Mouse (Mus musculus) lung, postnatal 36 days (tissue): ENCODE results near the gene Fkbp5.

ENCODE experiments used
- DNase-seq: peaks from one replicate; pipeline ENCODE4 v3.0.0; 2022; ENCODE audit warnings: mixed read lengths

Gene Fkbp5

GRCm38 (mm10) chr17:28369056-28369455, 148.3 kb downstream of the Fkbp5 start:
- no peak for DNase-seq

- peak; percentile 94 for DNase-seq
These were observed 148.9 kb downstream of the Fkbp5 start for GRCm38 (mm10) chr17:28368449-28368848.

GRCm38 (mm10) chr17:28365122-28365521, 152.2 kb downstream of the Fkbp5 start, which contains the start of gene Tulp1:
Gene Tulp1 (minus strand): TSS chr17:28365222.
- no peak for DNase-seq

- DNase-seq = no peak
These were observed 153.8 kb downstream of the Fkbp5 start for GRCm38 (mm10) chr17:28363507-28363906.

GRCm38 (mm10) chr17:28362653-28363292, 154.6 kb downstream of the Fkbp5 start:
- no peak for DNase-seq

- DNase-seq = no peak
These were observed 155.2 kb downstream of the Fkbp5 start for GRCm38 (mm10) chr17:28361921-28362652.

- DNase-seq = peak; percentile 49
These were observed 156.6 kb downstream of the Fkbp5 start for GRCm38 (mm10) chr17:28360531-28361277.

GRCm38 (mm10) chr17:28358576-28359261, 158.6 kb downstream of the Fkbp5 start:
- peak; percentile 27 for DNase-seq

GRCm38 (mm10) chr17:28355871-28356270, 161.5 kb downstream of the Fkbp5 start:
- peak; percentile 90 for DNase-seq

- DNase-seq = no peak
These were observed 165.3 kb downstream of the Fkbp5 start for GRCm38 (mm10) chr17:28352018-28352417.

GRCm38 (mm10) chr17:28351353-28351890, 165.9 kb downstream of the Fkbp5 start:
- DNase-seq = no peak

GRCm38 (mm10) chr17:28350466-28351352, 166.6 kb downstream of the Fkbp5 start, which contains the start of gene Tead3:
Gene Tead3 (minus strand): TSS chr17:28350817.
- DNase-seq = peak; percentile 79

GRCm38 (mm10) chr17:28349901-28350465, 167.3 kb downstream of the Fkbp5 start:
- DNase-seq = no peak

- DNase-seq = no peak
These were observed 168.0 kb downstream of the Fkbp5 start for GRCm38 (mm10) chr17:28349264-28349880.
